Mouse (Mus musculus) forebrain, embryonic 13.5 days (tissue): Measurements from ENCODE around the gene Ruvbl2. TPM values are rescaled to one million over a fixed set of nuclear protein-coding genes. Genes with fewer than 3 reads are reported as not detected.

Source experiments
- ATAC-seq: fragments of 200-750 bp; cut with Nextera tagmentation; 2 replicates; pipeline ENCODE4 v1.8.0; 2017
- H3K27ac ChIP-seq: fragments of 300-500 bp; sonication (generic); 2 replicates; pipeline ENCODE4 v1.5.1; 2015; ENCODE audit warnings: inconsistent platforms, mild to moderate bottlenecking, moderate library complexity
- H3K27me3 ChIP-seq: fragments of 300-500 bp; sonication (generic); 2 replicates; pipeline ENCODE4 v1.6.1; 2015; ENCODE audit warnings: mild to moderate bottlenecking, inconsistent platforms
- H3K36me3 ChIP-seq: fragments of 300-500 bp; sonication (generic); 2 replicates; pipeline ENCODE4 v1.6.1; 2015; ENCODE audit warnings: mild to moderate bottlenecking, inconsistent platforms; ENCODE audit not compliant: poor library complexity, severe bottlenecking
- H3K4me1 ChIP-seq: fragments of 300-500 bp; sonication (generic); 2 replicates; pipeline ENCODE4 v1.6.1; 2015; ENCODE audit warnings: inconsistent platforms
- H3K4me2 ChIP-seq: fragments of 300-500 bp; sonication (generic); 2 replicates; pipeline ENCODE4 v1.6.1; 2015; ENCODE audit warnings: inconsistent platforms, mild to moderate bottlenecking, moderate library complexity
- H3K4me3 ChIP-seq: fragments of 300-500 bp; sonication (generic); 2 replicates; pipeline ENCODE4 v1.5.1; 2015; ENCODE audit warnings: mild to moderate bottlenecking, inconsistent platforms
- H3K9ac ChIP-seq: fragments of 300-500 bp; sonication (generic); 2 replicates; pipeline ENCODE4 v1.6.1; 2015; ENCODE audit warnings: mild to moderate bottlenecking, inconsistent platforms
- H3K9me3 ChIP-seq: fragments of 300-500 bp; sonication (generic); replicated peaks from 2 replicates; pipeline ENCODE4 v1.6.1; 2016; ENCODE audit warnings: inconsistent platforms
- WGBS: fragments of 180-500 bp; shearing (Covaris S2); methylation state at CpG from one replicate; pipeline ENCODE4 v1.1.7; 2015; 5-methylcytosine and 5-hydroxymethylcytosine counted together
- microRNA-seq: library from miRNA; unstranded; fragments of <30 nt; microRNA quantifications from one replicate; pipeline ENCODE4, GENCODE M21; 2016
- polyA plus RNA-seq: library from polyadenylated mRNA; unstranded; fragments of >200 nt; fragmentation: Nextera tagmentation; extraction: Ambion mirVana; gene quantifications from 2 replicates; pipeline ENCODE4 v1.2.1, GENCODE M21; 2015

Gene Ruvbl2
- polyA plus RNA-seq, 1 experiment from 2014 or later: 153 TPM

GRCm38 (mm10) chr7:45374620-45375019 is 63.3 kb downstream of the Ruvbl2 start:
- Histone ChIP-seq H3K27ac (no peak overlapping the region), H3K4me2 (no peak overlapping the region), H3K9ac (no peak overlapping the region), H3K27me3 (peaks cover 7% of the 10 kb centered on the region), H3K4me1 (peaks cover 14% of the 10 kb centered on the region), H3K9me3 (no peaks in the 10 kb centered on the region), H3K4me3 (no peak overlapping the region), H3K36me3 (peaks cover 80% of the 10 kb centered on the region)
- no peak for ATAC-seq
- WGBS: 88% methylated on average over 8 of the region's 8 CpGs

DNA sequence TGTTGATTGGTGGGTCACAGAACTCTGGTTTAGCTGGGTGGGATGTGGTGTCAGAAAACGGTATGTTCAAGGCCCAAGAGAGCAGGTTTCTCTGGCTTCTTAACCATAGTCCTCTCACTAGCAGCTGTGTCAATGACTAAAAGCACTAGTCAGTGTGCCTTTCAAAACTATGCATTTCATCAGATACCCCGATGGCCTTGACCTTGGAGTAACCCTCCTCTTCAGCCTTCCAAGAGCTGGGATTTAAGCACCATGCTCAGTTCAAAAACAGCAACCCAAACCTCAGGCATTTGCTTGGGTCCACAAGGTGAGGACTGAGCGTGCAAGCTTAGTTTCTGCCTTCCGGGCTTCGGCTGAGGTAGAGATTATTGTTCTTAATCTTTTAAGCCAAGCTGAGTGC is 65.5 kb downstream of the Ruvbl2 start:
- no peak overlapping the region for H3K27ac ChIP-seq
- no peak overlapping the region for H3K4me2 ChIP-seq
- peaks cover 58% of the 10 kb centered on the region for H3K36me3 ChIP-seq
- H3K4me3 ChIP-seq: no peak overlapping the region
- no peaks in the 10 kb centered on the region for H3K9me3 ChIP-seq
- ATAC-seq: no peak
- H3K9ac ChIP-seq: no peak overlapping the region
- WGBS: 83% methylated on average over 5 of the region's 5 CpGs
- peaks cover 20% of the 10 kb centered on the region for H3K27me3 ChIP-seq
- peaks cover 24% of the 10 kb centered on the region for H3K4me1 ChIP-seq

Small RNA genes lying within 50 kb of the gene (microRNA-seq; reads per million reads assigned to microRNA genes)
- 0.80 reads per million for gene Gm22133

Other genes with a start within 250 kb of the Ruvbl2 start
- 0.87 and 0.93 TPM in 2 replicates for gene Ccdc155, start 233.2 kb downstream of the Ruvbl2 start, polyA plus RNA-seq
- 0.59 and 0.63 TPM in 2 replicates for gene Dkkl1, start 225.9 kb downstream of the Ruvbl2 start, polyA plus RNA-seq
- 181 and 198 TPM in 2 replicates for gene Tead2, start 222.3 kb downstream of the Ruvbl2 start, polyA plus RNA-seq
- 0.96 and 1.3 TPM in 2 replicates for gene Cd37, start 199.0 kb downstream of the Ruvbl2 start, polyA plus RNA-seq
- gene Slc6a16, start 197.0 kb downstream of the Ruvbl2 start, polyA plus RNA-seq: 0.11 and 0.23 TPM in 2 replicates
- not detected in 2 replicates for gene Slc6a21, start 160.6 kb downstream of the Ruvbl2 start, polyA plus RNA-seq
- gene Trpm4, start 104.3 kb downstream of the Ruvbl2 start, polyA plus RNA-seq: 5.0 and 6.4 TPM in 2 replicates
- gene Hrc, start 102.8 kb downstream of the Ruvbl2 start, polyA plus RNA-seq: 0.06 TPM in 1 of 2 replicates, not detected in the other
- gene Ppfia3, start 71.1 kb downstream of the Ruvbl2 start, polyA plus RNA-seq: 12.0 and 12.7 TPM in 2 replicates
- gene Lin7b, start 67.5 kb downstream of the Ruvbl2 start, polyA plus RNA-seq: 2.9 and 4.5 TPM in 2 replicates
- 250 and 254 TPM in 2 replicates for gene Snrnp70, start 42.4 kb downstream of the Ruvbl2 start, polyA plus RNA-seq
- gene Kcna7, start 32.4 kb downstream of the Ruvbl2 start, polyA plus RNA-seq: not detected in 2 replicates
- not detected in 2 replicates for gene Ntf5, start 24.4 kb downstream of the Ruvbl2 start, polyA plus RNA-seq
- gene Lhb, start 17.3 kb downstream of the Ruvbl2 start, polyA plus RNA-seq: 0.44 and 1.1 TPM in 2 replicates
- 20.9 and 23.0 TPM in 2 replicates for gene Gys1, start 3.3 kb downstream of the Ruvbl2 start, polyA plus RNA-seq
- gene Ftl1, start 21.8 kb upstream of the Ruvbl2 start, polyA plus RNA-seq: 6,730 and 6,791 TPM in 2 replicates
- gene Bax, start 28.8 kb upstream of the Ruvbl2 start, polyA plus RNA-seq: 243 and 272 TPM in 2 replicates
- 0.11 and 0.22 TPM in 2 replicates for gene Tulp2, start 43.8 kb upstream of the Ruvbl2 start, polyA plus RNA-seq
- 0.26 TPM in 1 of 2 replicates, not detected in the other for gene Gm45808, start 48.7 kb upstream of the Ruvbl2 start, polyA plus RNA-seq
- gene Dhdh, start 50.7 kb upstream of the Ruvbl2 start, polyA plus RNA-seq: 2.7 and 3.1 TPM in 2 replicates
- gene Nucb1, start 72.3 kb upstream of the Ruvbl2 start, polyA plus RNA-seq: 73.2 and 85.4 TPM in 2 replicates
- 13.5 and 15.3 TPM in 2 replicates for gene Ppp1r15a, start 88.2 kb upstream of the Ruvbl2 start, polyA plus RNA-seq
- gene Plekha4, start 88.2 kb upstream of the Ruvbl2 start, polyA plus RNA-seq: 0.28 and 0.50 TPM in 2 replicates
- gene Hsd17b14, start 116.8 kb upstream of the Ruvbl2 start, polyA plus RNA-seq: 0.14 TPM in 1 of 2 replicates, not detected in the other
- gene Bcat2, start 132.1 kb upstream of the Ruvbl2 start, polyA plus RNA-seq: 18.9 and 23.7 TPM in 2 replicates
- 0.19 TPM in 1 of 2 replicates, not detected in the other for gene Fgf21, start 177.4 kb upstream of the Ruvbl2 start, polyA plus RNA-seq
- not detected in 2 replicates for gene Fut1, start 179.2 kb upstream of the Ruvbl2 start, polyA plus RNA-seq
- gene Izumo1, start 183.7 kb upstream of the Ruvbl2 start, polyA plus RNA-seq: 0.10 TPM in 1 of 2 replicates, not detected in the other
- gene Rasip1, start 189.4 kb upstream of the Ruvbl2 start, polyA plus RNA-seq: 5.7 TPM in 2 replicates
- gene Mamstr, start 201.9 kb upstream of the Ruvbl2 start, polyA plus RNA-seq: 1.8 and 3.8 TPM in 2 replicates
- gene Fut2, start 228.3 kb upstream of the Ruvbl2 start, polyA plus RNA-seq: 0.25 TPM in 1 of 2 replicates, not detected in the other
- gene Ntn5, start 245.9 kb upstream of the Ruvbl2 start, polyA plus RNA-seq: 0.15 TPM in 1 of 2 replicates, not detected in the other